Mouse (Mus musculus): Measurements from ENCODE around the gene Suz12.
A peak's percentile ranks its signal among the peaks of the same experiment; 100 is the strongest.
"Not testable (repeated sequence)": the region's sequence is repeated elsewhere in the genome, so short reads cannot be mapped to it uniquely, and the experiment has no call there.

The Suz12 gene

GRCm38 (mm10) chr11:79992035-79992591, 793 bp upstream of the Suz12 start:
- no peak for DNase-seq (ENCODE audit: low spot score)

GRCm38 (mm10) chr11:79993356-79994270, 707 bp downstream of the Suz12 start:
- DNase-seq (ENCODE audit: low spot score), result peak; percentile 78

GRCm38 (mm10) chr11:79994271-79994988, 1.5 kb downstream of the Suz12 start:
- peak; percentile 33 for DNase-seq (ENCODE audit: low spot score)

- DNase-seq (ENCODE audit: low spot score), result not testable (repeated sequence)
Observed at GRCm38 (mm10) chr11:80016533-80016932, 23.6 kb downstream of the Suz12 start.

- DNase-seq (ENCODE audit: low spot score), result no peak
Observed at GRCm38 (mm10) chr11:80019792-80020191, 26.9 kb downstream of the Suz12 start.

GRCm38 (mm10) chr11:80021306-80021705, 28.4 kb downstream of the Suz12 start:
- no peak for DNase-seq (ENCODE audit: low spot score)

- no peak for DNase-seq (ENCODE audit: low spot score)
Observed at GRCm38 (mm10) chr11:80037495-80037894, 44.6 kb downstream of the Suz12 start.

- peak; percentile 66 for DNase-seq (ENCODE audit: low spot score)
Observed at GRCm38 (mm10) chr11:80042615-80043418, 49.9 kb downstream of the Suz12 start.

- DNase-seq (ENCODE audit: low spot score), result no peak
Observed at GRCm38 (mm10) chr11:80043419-80043817, 50.5 kb downstream of the Suz12 start.

GRCm38 (mm10) chr11:80046856-80047255, 54.0 kb downstream of the Suz12 start:
- DNase-seq (ENCODE audit: low spot score), result no peak

GRCm38 (mm10) chr11:80050088-80050487, 57.2 kb downstream of the Suz12 start:
- no peak for DNase-seq (ENCODE audit: low spot score)

- DNase-seq (ENCODE audit: low spot score), result no peak
Observed at GRCm38 (mm10) chr11:80052456-80052855, 59.5 kb downstream of the Suz12 start.

- DNase-seq (ENCODE audit: low spot score), result no peak
Observed at GRCm38 (mm10) chr11:80053171-80053570, 60.3 kb downstream of the Suz12 start.

GRCm38 (mm10) chr11:80054659-80055058, 61.8 kb downstream of the Suz12 start:
- DNase-seq (ENCODE audit: low spot score), result no peak

- DNase-seq (ENCODE audit: low spot score), result no peak
Observed at GRCm38 (mm10) chr11:80056141-80056540, 63.2 kb downstream of the Suz12 start.

GRCm38 (mm10) chr11:80062159-80062558, 69.3 kb downstream of the Suz12 start:
- no peak for DNase-seq (ENCODE audit: low spot score)

- DNase-seq (ENCODE audit: low spot score), result not testable (repeated sequence)
Observed at GRCm38 (mm10) chr11:80066373-80066772, 73.5 kb downstream of the Suz12 start.

- DNase-seq (ENCODE audit: low spot score), result no peak
Observed at GRCm38 (mm10) chr11:80067558-80067957, 74.7 kb downstream of the Suz12 start.

GRCm38 (mm10) chr11:80069815-80070214, 76.9 kb downstream of the Suz12 start:
- DNase-seq (ENCODE audit: low spot score), result no peak

GRCm38 (mm10) chr11:80071039-80071438, 78.1 kb downstream of the Suz12 start:
- DNase-seq (ENCODE audit: low spot score), result no peak

GRCm38 (mm10) chr11:80072365-80072764, 79.5 kb downstream of the Suz12 start:
- no peak for DNase-seq (ENCODE audit: low spot score)

All from embryo, embryonic 10.5 days (tissue).